Mouse (Mus musculus) hindbrain, postnatal 0 days (tissue): ENCODE results near the gene Hdac9. TPM values are rescaled to one million over a fixed set of nuclear protein-coding genes. Genes with fewer than 3 reads are reported as not detected.

Experiments
- ATAC-seq: fragments of 200-750 bp; cut with Nextera tagmentation; 2 replicates; pipeline ENCODE4 v1.8.0; 2017; ENCODE audit warnings: mild to moderate bottlenecking, moderate TSS enrichment, moderate library complexity
- DNase-seq: peaks from one replicate; pipeline ENCODE4 v3.0.0-alpha.2; 2015; ENCODE audit warnings: low spot score
- H3K27ac ChIP-seq: fragments of 300-500 bp; sonication (generic); 2 replicates; pipeline ENCODE4 v1.5.1; 2014; ENCODE audit warnings: mild to moderate bottlenecking
- H3K27me3 ChIP-seq: fragments of 300-500 bp; sonication (generic); 2 replicates; pipeline ENCODE4 v1.6.1; 2014; ENCODE audit warnings: low read length, mixed read lengths; ENCODE audit not compliant: insufficient read depth
- H3K36me3 ChIP-seq: fragments of 300-500 bp; sonication (generic); 2 replicates; pipeline ENCODE4 v1.6.1; 2014; ENCODE audit warnings: low read length, mixed read lengths; ENCODE audit not compliant: insufficient read depth
- H3K4me1 ChIP-seq: fragments of 300-500 bp; sonication (generic); 2 replicates; pipeline ENCODE4 v1.6.1; 2014; ENCODE audit warnings: antibody characterized with exemption, low read length, mixed read lengths; ENCODE audit not compliant: insufficient read depth
- H3K4me2 ChIP-seq: fragments of 300-500 bp; sonication (generic); 2 replicates; pipeline ENCODE4 v1.6.1; 2014; ENCODE audit warnings: low read depth, mild to moderate bottlenecking, low read length, moderate library complexity, mixed read lengths
- H3K4me3 ChIP-seq: fragments of 300-500 bp; sonication (generic); 2 replicates; pipeline ENCODE4 v1.5.1; 2014; ENCODE audit warnings: low read length
- H3K9ac ChIP-seq: fragments of 300-500 bp; sonication (generic); replicated peaks from 2 replicates; pipeline ENCODE4 v1.6.1; 2014; ENCODE audit warnings: mild to moderate bottlenecking, low read length, moderate library complexity, mixed read lengths
- H3K9me3 ChIP-seq: fragments of 300-500 bp; sonication (generic); 2 replicates; pipeline ENCODE4 v1.6.1; 2016; ENCODE audit warnings: low read length, mixed read lengths
- CTCF ChIP-seq: IDR thresholded peaks from 2 replicates; pipeline ENCODE4 v1.5.1; 2016; ENCODE audit warnings: antibody characterized with exemption, control low read depth, low read depth
- WGBS: fragments of 180-500 bp; shearing (Covaris S2); extraction: QIAGEN DNeasy Blood & Tissue Kit; methylation state at CpG from one replicate; pipeline ENCODE4 v1.1.7; 2014; 5-methylcytosine and 5-hydroxymethylcytosine counted together
- polyA plus RNA-seq: library from polyadenylated mRNA; unstranded; fragments of >200 nt; fragmentation: Nextera tagmentation; extraction: Ambion mirVana; gene quantifications from 2 replicates; pipeline ENCODE4 v1.2.1, GENCODE M21; 2015
- total RNA-seq: library from RNA; depleted of rRNA; stranded (reverse); fragments of >200 nt; gene quantifications from 2 replicates; pipeline ENCODE4 v1.2.3, GENCODE M21; 2014

The Hdac9 gene
- total and polyA plus RNA-seq, 2 experiments from 2014 or later = 12.2 to 14.8 TPM

GRCm38 (mm10) chr12:34284396-34284795, 632.5 kb downstream of the Hdac9 start:
- Histone ChIP-seq H3K4me1 (no peaks in the 10 kb centered on the region), H3K9me3 (no peaks in the 10 kb centered on the region), H3K36me3 (no peaks in the 10 kb centered on the region), H3K4me2 (no peak overlapping the region), H3K27me3 (no peaks in the 10 kb centered on the region), H3K9ac (no peak overlapping the region), H3K27ac (no peak overlapping the region), H3K4me3 (no peak overlapping the region)
- 89% methylated on average over 3 of the region's 3 CpGs for WGBS
- ATAC-seq = no peak
- TF ChIP-seq CTCF = no peak
- DNase-seq = no peak

GRCm38 (mm10) chr12:34278822-34279221, 638.1 kb downstream of the Hdac9 start:
- Histone ChIP-seq H3K9ac (no peak overlapping the region), H3K9me3 (no peaks in the 10 kb centered on the region), H3K4me1 (no peaks in the 10 kb centered on the region), H3K4me3 (no peak overlapping the region), H3K36me3 (no peaks in the 10 kb centered on the region), H3K4me2 (no peak overlapping the region), H3K27me3 (no peaks in the 10 kb centered on the region), H3K27ac (no peak overlapping the region)
- DNase-seq (no peak), ATAC-seq (no peak)
- TF ChIP-seq CTCF = no peak
- 88% methylated on average over 12 of the region's 12 CpGs for WGBS

- no peak for TF ChIP-seq CTCF
- H3K4me1 ChIP-seq = no peaks in the 10 kb centered on the region
- WGBS = 85% methylated on average over 1 of the region's 1 CpGs
- H3K27ac ChIP-seq = no peak overlapping the region
- no peak overlapping the region for H3K4me2 ChIP-seq
- H3K27me3 ChIP-seq = no peaks in the 10 kb centered on the region
- H3K36me3 ChIP-seq = no peaks in the 10 kb centered on the region
- H3K9ac ChIP-seq = no peak overlapping the region
- ATAC-seq (no peak), DNase-seq (no peak)
- no peak overlapping the region for H3K4me3 ChIP-seq
- H3K9me3 ChIP-seq = no peaks in the 10 kb centered on the region
Measured at GRCm38 (mm10) chr12:34273816-34274215, 643.1 kb downstream of the Hdac9 start.

GRCm38 (mm10) chr12:34270096-34270495, 646.8 kb downstream of the Hdac9 start:
- H3K4me3 ChIP-seq = no peak overlapping the region
- H3K9me3 ChIP-seq = no peaks in the 10 kb centered on the region
- H3K27ac ChIP-seq = no peak overlapping the region
- H3K27me3 ChIP-seq = no peaks in the 10 kb centered on the region
- ATAC-seq (no peak), DNase-seq (no peak)
- no peaks in the 10 kb centered on the region for H3K4me1 ChIP-seq
- no peak overlapping the region for H3K9ac ChIP-seq
- 80% methylated on average over 6 of the region's 6 CpGs for WGBS
- H3K36me3 ChIP-seq = no peaks in the 10 kb centered on the region
- no peak for TF ChIP-seq CTCF
- H3K4me2 ChIP-seq = no peak overlapping the region

GRCm38 (mm10) chr12:34269472-34270040, 647.3 kb downstream of the Hdac9 start:
- H3K9me3 ChIP-seq = no peaks in the 10 kb centered on the region
- TF ChIP-seq CTCF = no peak
- no peak overlapping the region for H3K9ac ChIP-seq
- ATAC-seq (no peak), DNase-seq (no peak)
- H3K36me3 ChIP-seq = no peaks in the 10 kb centered on the region
- no peaks in the 10 kb centered on the region for H3K27me3 ChIP-seq
- H3K4me3 ChIP-seq = no peak overlapping the region
- H3K27ac ChIP-seq = no peak overlapping the region
- no peaks in the 10 kb centered on the region for H3K4me1 ChIP-seq
- H3K4me2 ChIP-seq = no peak overlapping the region
- WGBS = 83% methylated on average over 13 of the region's 13 CpGs

GRCm38 (mm10) chr12:34259651-34260050, 657.2 kb downstream of the Hdac9 start:
- no peaks in the 10 kb centered on the region for H3K9me3 ChIP-seq
- no peak overlapping the region for H3K9ac ChIP-seq
- H3K4me2 ChIP-seq = no peak overlapping the region
- no peak overlapping the region for H3K27ac ChIP-seq
- H3K27me3 ChIP-seq = no peaks in the 10 kb centered on the region
- H3K4me1 ChIP-seq = no peaks in the 10 kb centered on the region
- no peak for TF ChIP-seq CTCF
- no peak overlapping the region for H3K4me3 ChIP-seq
- WGBS = 83% methylated on average over 4 of the region's 4 CpGs
- DNase-seq (no peak), ATAC-seq (no peak)
- H3K36me3 ChIP-seq = no peaks in the 10 kb centered on the region

- DNase-seq = no peak
- Histone ChIP-seq H3K4me3 (no peak overlapping the region), H3K36me3 (no peaks in the 10 kb centered on the region), H3K9me3 (no peaks in the 10 kb centered on the region), H3K27me3 (no peaks in the 10 kb centered on the region), H3K4me2 (no peak overlapping the region), H3K27ac (no peak overlapping the region), H3K4me1 (no peaks in the 10 kb centered on the region), H3K9ac (no peak overlapping the region)
- no peak for TF ChIP-seq CTCF
- no peak for ATAC-seq
- WGBS = 89% methylated on average over 1 of the region's 1 CpGs
Measured at GRCm38 (mm10) chr12:34249160-34249559, 667.7 kb downstream of the Hdac9 start.
